Mouse (Mus musculus): Measurements from ENCODE around the gene 6030468B19Rik.

The 6030468B19Rik gene

GRCm38 (mm10) chr11:117855360-117855759, 57.9 kb downstream of the 6030468B19Rik start:
- DNase-seq (ENCODE audit: low read depth, low spot score), result no peak

- DNase-seq (ENCODE audit: low read depth, low spot score), result no peak
Observed at GRCm38 (mm10) chr11:117855975-117856374, 58.5 kb downstream of the 6030468B19Rik start.

Data from embryo, embryonic 11.5 days (tissue).